Mouse (Mus musculus) testis, postnatal 14 days (tissue): ENCODE results near the gene Top1.
"Not testable (repeated sequence)": the region's sequence is repeated elsewhere in the genome, so short reads cannot be mapped to it uniquely, and the experiment has no call there.

Experiments
- DNase-seq: peaks from one replicate; pipeline ENCODE4 v3.0.0; 2021; ENCODE audit warnings: low spot score

Top1 gene

GRCm38 (mm10) chr2:160630872-160631597 is 14.7 kb upstream of the Top1 start:
- no peak for DNase-seq

GRCm38 (mm10) chr2:160639911-160640717 is 5.6 kb upstream of the Top1 start:
- no peak for DNase-seq

GRCm38 (mm10) chr2:160641176-160641575 is 4.5 kb upstream of the Top1 start:
- no peak for DNase-seq

GRCm38 (mm10) chr2:160646144-160646844 is 606 bp downstream of the Top1 start:
- DNase-seq, result peak; percentile 63

GRCm38 (mm10) chr2:160646845-160647178 is 1.1 kb downstream of the Top1 start:
- no peak for DNase-seq

GRCm38 (mm10) chr2:160648097-160648496 is 2.4 kb downstream of the Top1 start:
- DNase-seq, result no peak

GRCm38 (mm10) chr2:160649072-160649471 is 3.4 kb downstream of the Top1 start:
- DNase-seq, result no peak

GRCm38 (mm10) chr2:160651165-160651564 is 5.5 kb downstream of the Top1 start:
- DNase-seq, result no peak

- DNase-seq, result no peak
Measured at GRCm38 (mm10) chr2:160653218-160653617, 7.5 kb downstream of the Top1 start.

- no peak for DNase-seq
Measured at GRCm38 (mm10) chr2:160655561-160655960, 9.9 kb downstream of the Top1 start.

- no peak for DNase-seq
Measured at GRCm38 (mm10) chr2:160656234-160656633, 10.5 kb downstream of the Top1 start.

GRCm38 (mm10) chr2:160657801-160658442 is 12.2 kb downstream of the Top1 start:
- DNase-seq, result no peak

- DNase-seq, result no peak
Measured at GRCm38 (mm10) chr2:160658811-160659210, 13.1 kb downstream of the Top1 start.

- DNase-seq, result no peak
Measured at GRCm38 (mm10) chr2:160664421-160664820, 18.7 kb downstream of the Top1 start.

GRCm38 (mm10) chr2:160664986-160665385 is 19.3 kb downstream of the Top1 start:
- DNase-seq, result not testable (repeated sequence)

- DNase-seq, result no peak
Measured at GRCm38 (mm10) chr2:160667259-160667658, 21.6 kb downstream of the Top1 start.

GRCm38 (mm10) chr2:160700271-160700670 is 54.6 kb downstream of the Top1 start:
- no peak for DNase-seq

GRCm38 (mm10) chr2:160701603-160702002 is 55.9 kb downstream of the Top1 start:
- no peak for DNase-seq

- DNase-seq, result no peak
Measured at GRCm38 (mm10) chr2:160702824-160703223, 57.1 kb downstream of the Top1 start.

GRCm38 (mm10) chr2:160707673-160708072 is 62.0 kb downstream of the Top1 start:
- DNase-seq, result no peak

- DNase-seq, result no peak
Measured at GRCm38 (mm10) chr2:160715463-160716030, 69.9 kb downstream of the Top1 start.

- DNase-seq, result no peak
Measured at GRCm38 (mm10) chr2:160717269-160717668, 71.6 kb downstream of the Top1 start.
